Mouse (Mus musculus) megakaryocyte-erythroid progenitor cell, adult 5-6 weeks (primary cell): ENCODE results near the gene Raet1e. TPM values are rescaled to one million over a fixed set of nuclear protein-coding genes. Genes with fewer than 3 reads are reported as not detected.
"Not testable (repeated sequence)": the region's sequence is repeated elsewhere in the genome, so short reads cannot be mapped to it uniquely, and the experiment has no call there.

Experiments
- ATAC-seq: replicated peaks from 2 replicates; pipeline ENCODE4 v1.8.0; 2016; ENCODE audit warnings: mild to moderate bottlenecking, inconsistent platforms; ENCODE audit not compliant: severe bottlenecking, poor library complexity, low FRiP score, low TSS enrichment
- total RNA-seq, 2 experiments: library from RNA; stranded (forward) in 1 of 2; stranded (reverse) in 1 of 2; fragments of 200-1000, 215-1000 nt in 1 of 2; fragments of >200 nt in 1 of 2; fragmentation: Nextera tagmentation in 1 of 2; gene quantifications; 2 replicates each; pipeline ENCODE4 v1.2.3; 2014 to 2017

Gene Raet1e
- total RNA-seq, 2 experiments from 2014 or later: not detected

DNA sequence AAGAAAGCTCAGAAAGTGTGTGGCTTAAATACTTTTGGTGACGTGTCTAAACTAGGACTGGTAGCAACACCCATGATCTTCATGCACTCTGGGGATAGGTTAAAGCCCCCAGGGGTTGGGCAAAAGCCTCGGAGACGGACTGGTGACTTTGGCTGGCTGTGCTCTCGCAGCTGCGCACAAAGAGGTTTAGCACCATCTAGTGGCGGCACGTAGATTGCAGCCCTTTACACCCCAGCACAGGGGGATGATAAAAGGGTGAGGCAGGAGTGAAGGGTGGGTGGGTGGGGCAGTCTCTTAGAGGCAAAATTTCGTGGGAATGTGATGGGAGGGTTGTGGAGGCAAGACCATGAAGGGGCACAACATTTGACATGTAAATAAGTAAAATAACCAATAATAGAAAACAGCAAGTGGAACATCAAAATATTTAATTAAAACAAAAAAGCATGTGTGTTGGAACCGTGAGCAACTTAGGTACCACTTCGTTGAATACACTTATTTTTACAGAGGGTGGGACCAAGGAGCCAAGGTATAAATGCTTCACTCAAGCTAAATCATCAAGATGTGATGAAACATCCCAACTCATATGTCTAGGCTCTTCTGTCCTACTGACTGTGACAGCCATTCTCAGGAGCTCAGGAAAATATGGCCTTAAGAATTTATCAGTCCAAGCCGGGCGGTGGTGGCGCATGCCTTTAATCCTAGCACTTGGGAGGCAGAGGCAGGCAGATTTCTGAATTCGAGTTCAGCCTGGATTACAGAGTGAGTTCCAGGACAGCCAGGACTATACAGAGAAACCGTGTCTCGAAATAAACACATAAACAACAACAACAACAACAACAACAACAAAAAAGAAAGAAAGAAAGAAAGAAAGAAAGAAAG lies 5.6 kb downstream of the Raet1e start:
- not testable (repeated sequence) for ATAC-seq

DNA sequence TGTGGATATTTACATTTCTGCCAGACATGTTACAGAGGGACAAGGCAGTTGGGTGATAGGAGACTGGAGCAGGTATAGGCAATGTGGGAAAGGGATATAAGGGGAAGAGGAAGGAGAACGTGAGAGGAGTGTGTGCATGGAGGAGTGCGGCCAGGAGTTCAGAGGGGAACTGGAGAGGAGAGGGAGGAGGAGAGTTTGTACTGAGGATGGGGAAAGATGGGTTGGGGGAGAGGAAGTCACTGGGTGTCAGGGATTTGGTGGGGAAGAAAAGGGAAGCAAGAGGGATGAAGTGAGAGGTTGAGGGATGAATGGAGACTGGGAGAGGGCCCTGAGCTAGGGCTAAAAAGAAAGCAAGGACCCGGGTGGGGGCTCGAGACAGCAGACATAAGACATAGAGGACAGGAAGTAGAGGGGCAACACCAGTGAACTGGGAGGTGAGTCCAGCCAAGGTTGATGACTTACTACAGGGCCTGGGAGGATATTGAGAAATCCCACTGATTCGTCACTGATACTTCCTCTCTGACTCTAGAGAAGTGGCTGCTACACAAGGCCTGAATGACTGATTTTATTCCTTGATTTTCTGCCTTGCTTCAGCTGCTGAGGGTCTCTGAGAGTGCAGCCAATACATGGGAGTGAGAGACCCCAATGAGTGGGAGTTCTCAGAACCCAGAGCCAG lies 7.1 kb downstream of the Raet1e start:
- not testable (repeated sequence) for ATAC-seq

DNA sequence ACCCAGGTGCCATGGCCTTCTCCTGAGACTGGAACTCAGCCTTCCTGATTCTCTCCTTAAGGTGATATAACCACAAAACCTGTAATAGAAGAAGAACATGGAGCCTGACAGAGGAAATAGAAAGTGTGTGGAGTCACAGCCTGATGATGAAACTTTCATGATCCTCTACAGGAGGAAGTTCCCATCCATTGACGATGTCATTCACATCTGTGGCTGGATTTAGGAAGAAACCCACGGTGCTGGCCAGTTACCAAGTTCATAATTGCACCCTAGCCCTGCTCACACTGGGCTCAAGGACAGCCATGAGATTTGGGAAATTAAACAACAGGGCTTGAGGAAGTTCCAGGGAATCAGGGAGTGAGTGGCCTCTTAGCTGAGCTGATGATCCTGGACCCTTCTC lies 7.7 kb downstream of the Raet1e start:
- not testable (repeated sequence) for ATAC-seq

DNA sequence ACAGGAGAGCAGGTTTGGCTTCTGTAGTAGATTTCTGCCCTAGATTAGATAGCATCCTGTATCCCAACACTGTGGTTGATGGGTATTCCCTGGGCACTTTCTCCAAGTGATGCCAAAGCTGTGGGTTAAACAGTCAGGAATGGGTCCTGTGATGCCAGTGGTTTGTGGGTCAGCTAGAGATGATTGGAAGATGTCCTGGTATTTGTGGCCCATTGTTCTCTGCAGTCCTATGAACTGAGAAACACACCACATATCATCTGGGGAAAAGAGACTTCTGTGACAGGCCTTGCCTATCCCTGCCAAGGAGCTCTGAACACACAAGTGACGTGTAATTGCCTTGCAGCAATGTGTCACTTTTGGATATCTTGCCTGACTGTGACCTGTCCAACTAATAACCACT lies 8.7 kb downstream of the Raet1e start:
- not testable (repeated sequence) for ATAC-seq

DNA sequence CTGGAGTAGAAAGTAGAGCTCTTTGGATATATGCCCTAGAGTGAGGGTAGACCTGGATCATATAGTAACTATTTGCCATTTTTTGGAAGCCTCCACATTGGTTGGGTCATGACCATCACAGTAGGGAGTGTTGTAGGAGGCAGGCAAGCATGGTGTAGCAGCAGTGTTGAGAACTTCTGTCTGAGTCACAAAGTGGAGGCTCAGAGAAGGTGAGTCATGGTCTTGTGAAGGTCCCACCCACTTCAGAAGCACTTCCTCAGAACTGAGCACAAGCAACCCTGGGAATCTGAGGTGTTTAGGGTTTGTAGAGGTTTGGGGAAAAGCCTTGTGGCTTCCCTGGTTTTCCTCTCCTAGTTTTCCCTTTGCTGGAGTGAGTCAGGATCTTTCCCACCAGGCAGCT lies 10.7 kb downstream of the Raet1e start:
- not testable (repeated sequence) for ATAC-seq

DNA sequence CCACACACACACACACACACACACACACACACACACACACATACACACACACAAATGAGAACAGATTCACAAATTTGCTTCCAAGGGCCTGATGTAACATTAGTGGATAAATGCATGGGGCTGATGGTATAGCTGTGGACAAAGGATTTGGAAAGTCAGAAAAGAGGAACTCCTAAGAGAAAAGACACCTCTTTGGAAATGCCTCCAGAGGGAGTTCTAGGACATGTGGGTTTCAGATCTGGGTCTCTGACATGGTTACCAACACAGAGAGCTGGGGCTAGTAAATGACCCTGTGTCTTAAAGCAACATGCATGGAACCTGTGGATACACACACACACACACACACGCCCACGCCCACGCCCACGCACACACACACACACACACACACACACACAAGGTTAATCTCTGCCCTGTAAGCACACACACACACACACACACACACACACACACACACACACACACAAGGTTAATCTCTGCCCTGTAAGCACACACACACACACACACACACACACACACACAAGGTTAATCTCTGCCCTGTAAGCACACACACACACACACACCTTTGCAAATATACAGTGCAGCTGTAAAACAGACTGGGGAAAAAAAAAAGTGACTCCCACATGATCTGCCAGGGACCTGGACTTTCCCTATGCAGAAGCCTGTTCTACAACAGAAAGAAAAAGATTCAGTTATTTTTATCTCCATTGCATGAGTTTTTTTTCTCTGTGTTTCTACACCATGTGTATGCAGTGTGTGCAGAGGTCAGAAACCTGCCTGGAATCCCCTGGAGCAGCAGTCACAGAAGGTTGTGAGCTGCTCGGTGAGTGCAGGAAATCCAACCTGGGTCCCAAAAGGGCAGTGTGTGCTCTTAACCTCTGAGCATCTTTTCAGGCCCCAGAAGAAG lies 14.3 kb downstream of the Raet1e start:
- not testable (repeated sequence) for ATAC-seq

DNA sequence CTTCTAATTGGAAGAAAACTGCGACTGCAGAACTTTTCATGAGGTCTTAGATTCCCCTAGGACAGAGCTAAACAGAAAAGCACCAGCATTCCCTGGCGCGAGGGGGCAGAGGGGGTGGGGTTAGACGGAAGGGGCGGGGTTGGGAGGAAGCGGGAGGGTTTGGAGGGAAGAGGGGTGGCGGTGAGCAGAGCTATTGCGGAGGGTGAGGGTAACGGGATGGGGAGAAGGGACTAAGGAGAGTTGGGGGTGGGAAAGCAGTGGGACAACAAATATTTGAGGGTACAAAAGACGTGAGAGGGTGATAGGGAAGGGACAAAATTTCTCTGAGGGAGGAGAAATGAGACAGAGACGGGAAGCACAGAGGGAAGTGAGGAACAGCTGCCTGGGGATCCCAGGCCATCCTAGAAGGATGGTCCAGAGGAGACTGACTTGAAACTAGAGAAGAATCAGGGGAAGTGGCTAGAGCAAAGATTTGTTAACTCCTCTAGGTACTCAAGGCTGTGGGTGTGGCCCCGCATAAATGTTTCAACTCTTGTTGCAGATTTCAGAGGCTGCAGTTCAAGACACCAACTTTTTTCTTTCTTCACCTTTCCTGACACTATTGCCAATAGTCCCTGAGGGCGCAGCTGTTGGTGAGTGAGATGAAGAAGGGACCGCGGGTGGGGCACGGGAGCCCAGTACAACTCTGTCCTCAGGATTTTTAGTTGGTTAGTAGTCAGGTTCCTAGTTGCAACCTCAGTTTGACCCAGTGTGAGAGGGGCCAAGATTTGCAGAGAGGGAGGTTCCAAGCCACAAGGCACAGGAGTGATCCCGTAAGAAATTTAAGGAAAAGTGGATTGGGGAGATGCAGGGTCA lies 15.2 kb downstream of the Raet1e start:
- not testable (repeated sequence) for ATAC-seq

DNA sequence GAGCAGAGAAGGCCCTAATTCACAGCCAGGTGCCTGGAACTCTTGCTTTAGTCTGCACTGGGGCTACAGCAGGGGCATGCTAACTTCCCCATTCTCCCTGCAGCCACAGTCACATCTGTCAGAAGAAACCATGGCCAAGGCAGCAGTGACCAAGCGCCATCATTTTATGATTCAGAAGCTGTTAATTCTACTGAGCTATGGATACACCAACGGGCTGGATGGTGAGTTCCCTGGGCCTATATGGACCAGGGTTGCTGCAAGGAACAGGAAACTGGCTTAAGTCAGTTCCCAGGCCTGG lies 15.8 kb downstream of the Raet1e start:
- not testable (repeated sequence) for ATAC-seq

DNA sequence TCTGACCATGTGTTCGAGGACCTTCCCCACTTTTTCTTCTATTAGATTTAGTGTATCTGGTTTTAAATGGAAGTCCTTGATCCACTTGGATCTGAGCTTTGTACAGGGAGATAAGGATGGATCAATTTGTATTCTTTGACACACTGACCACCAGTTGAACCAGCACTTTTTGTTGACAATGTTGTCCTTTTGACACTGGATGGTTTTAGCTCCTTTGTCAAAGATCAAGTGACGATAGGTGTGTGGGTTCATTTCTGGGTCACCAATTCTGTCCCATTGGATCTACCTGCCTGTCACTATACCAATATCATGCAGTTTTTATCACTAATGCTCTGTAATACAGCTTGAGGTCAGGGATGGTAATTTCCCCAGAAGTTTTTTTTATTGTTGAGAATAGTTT lies 18.1 kb downstream of the Raet1e start:
- ATAC-seq: not testable (repeated sequence)

DNA sequence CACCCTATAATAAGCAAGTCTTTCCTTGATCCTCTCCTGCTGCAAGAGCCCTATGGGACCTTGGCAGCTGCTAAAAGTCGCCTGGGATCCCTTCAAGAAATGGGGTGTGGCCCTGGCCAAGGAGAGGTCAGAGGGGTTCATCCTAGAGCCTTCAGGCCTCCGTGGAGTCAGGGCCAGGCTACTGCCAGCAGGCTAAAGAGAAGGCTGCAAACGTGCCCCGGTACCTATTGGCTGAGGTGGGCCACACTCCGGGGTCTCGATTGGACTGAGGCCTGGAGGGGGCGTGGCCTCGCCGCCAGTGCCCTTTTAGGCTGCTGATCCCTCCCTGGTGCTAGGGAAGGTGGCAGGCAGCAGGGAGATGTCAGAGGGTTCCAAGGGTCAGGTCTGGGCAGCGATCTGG lies 32.7 kb downstream of the Raet1e start:
- not testable (repeated sequence) for ATAC-seq

DNA sequence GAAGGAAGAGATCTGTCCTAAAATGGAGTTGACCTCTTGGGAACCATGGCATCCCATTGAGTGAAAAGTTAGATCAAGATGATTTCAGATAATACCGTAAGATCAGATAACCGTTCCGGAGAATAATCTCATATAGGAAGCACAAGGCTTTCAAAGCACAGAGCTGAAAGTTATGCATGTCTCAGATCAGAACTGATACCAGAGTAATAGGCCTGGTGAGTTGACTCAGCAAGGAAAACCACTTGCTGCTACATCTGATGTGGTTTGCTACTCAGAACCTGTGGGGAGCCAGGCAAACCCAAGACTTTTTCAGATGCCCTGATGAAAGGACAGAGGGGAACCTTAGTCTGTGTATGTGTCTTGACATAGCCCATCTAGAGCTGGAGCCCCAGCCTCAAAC lies 43.0 kb downstream of the Raet1e start:
- ATAC-seq: not testable (repeated sequence)

DNA sequence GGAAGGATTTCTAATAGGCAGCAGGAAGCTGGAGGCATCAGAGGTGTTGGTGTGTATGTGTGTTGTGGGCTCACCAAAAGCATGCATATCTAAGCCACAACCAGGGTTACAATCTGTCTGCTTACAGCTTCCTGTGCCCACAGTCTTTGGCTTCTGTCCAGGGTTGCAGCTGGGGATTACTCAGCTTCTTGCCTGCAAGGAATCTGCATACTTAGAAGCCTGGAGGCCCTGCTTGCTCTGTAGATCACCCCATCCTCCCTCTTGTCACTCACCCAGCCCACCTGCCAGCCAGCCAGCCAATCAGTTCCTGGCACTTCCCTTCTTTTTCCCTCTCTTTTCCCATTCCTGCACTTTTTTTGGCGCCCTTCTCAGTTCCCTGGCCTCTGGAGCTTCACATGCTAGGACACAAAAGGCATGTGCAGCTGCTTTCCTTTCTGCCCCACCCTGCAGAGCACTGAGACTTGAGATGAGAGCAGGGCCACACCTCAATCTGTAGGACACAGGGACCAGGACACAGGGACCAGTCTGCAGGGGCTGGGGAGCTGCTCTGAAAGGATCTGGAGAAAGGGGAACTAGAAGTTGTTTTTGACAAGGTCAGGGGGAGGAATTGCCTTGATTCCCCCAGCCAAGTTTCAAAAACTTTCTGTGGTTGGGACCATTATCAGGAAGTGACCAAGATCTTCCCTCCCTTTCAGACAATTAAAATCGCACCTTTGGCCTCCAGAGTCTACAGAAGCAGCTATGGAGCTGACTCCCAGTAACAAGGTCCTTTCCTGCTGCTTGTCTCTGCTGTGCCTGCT lies 44.6 kb downstream of the Raet1e start:
- ATAC-seq: not testable (repeated sequence)

DNA sequence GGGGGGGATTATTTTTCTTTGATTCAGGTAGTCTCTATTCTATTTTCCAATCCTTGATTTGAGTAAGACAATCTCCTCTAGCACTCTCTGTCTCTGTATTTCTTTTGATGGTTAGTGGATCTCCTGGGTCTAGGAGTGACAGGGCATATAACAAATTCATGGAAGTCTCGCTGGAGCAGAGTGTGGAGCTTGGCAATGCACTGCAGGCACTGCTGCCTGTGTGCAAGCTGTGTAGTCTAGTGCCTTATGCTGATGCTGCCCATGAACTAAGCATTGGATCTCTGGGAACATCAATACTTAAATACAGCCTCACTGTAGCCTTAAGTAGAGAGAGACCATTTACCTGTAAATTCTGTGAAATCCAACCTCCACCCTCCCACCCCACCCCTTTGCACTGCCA lies 48.1 kb downstream of the Raet1e start:
- ATAC-seq: not testable (repeated sequence)

DNA sequence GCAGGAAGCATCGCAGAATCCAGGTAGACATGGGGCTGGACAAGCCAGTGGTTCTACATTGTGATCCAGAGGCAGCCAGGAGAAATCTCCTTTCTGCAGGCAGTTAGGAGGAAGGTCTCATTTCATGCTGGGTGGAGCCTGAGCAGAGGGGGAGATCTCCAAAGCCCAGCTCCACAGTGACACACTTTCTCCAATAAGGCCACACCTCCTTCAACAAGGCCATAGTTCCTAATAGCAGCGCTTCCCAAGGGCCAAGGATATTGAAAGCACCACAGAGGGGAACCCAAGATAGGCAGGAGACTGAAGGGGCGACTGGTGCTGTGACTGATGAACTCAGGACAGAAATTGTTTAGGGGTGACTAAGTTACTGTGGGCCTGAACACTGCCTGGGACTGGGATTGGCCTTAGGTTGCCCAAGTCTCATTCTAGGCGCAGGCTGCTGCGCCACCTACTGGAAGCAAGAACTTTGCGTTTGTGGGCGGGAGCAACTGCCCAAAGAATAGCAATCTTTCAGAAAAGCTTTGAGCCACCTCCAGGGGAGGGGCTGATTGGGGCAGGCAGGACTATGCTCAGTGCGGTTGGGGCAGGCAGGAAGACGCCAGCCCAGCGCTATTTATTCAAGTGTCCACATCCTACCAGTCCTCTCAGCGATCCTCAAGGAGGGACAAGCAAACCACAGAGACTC lies 53.8 kb downstream of the Raet1e start:
- peak; percentile 85 for ATAC-seq

DNA sequence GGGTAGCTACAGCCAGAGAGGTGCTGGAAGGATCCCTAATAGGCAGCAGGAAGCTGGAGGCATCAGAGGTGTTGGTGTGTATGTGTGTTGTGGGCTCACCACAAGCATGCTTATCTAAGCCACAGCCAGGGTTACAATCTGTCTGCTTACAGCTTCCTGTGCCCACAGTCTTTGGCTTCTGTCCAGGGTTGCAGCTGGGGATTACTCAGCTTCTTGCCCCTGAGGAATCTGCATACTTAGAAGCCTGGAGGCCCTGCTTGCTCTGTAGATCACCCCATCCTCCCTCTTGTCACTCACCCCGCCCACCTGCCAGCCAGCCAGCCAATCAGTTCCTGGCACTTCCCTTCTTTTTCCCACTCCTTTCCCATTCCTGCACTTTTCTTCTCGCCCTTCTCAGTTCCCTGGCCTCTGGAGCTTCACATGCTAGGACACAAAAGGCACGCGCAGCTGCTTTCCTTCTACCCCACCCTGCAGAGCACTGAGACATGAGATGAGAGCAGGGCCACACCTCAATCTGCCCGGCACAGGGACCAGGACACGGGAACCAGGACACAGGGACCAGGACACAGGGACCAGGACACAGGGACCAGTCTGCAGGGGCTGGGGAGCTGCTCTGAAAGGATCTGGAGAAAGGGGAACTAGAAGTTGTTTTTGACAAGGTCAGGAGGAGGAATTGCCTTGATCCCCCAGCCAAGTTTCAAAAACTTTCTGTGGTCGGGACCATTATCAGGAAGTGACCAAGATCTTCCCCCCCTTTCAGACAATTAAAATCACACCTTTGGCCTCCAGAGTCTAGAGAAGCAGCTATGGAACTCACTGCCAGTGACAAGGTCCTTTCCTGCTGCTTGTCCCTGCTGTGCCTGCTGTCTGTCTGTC lies 65.3 kb downstream of the Raet1e start:
- ATAC-seq: not testable (repeated sequence)

DNA sequence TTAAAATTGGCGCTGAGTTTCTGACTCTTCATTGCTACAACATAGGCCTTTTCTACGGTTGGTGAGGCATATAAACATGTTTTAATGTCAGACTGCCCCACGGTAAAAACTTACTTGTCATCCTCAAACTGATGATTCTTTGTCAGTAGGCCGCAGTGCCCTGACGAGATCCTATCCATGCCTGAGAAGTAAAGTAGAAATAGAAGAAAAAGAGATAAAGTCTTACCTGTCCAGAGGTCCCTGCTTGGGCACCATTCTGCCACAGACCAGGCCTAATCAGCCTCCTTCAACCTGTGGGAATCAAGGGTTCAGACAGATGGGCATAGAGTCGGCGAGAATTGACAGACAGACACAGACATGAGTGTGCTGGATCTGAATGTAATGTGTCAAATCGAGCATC lies 106.7 kb downstream of the Raet1e start:
- ATAC-seq: no peak
